Mouse (Mus musculus): Measurements from ENCODE around the gene Vav2.

GRCm38 (mm10) chr2:27462901-27463300 is 36.1 kb upstream of the Vav2 start:
- TF ChIP-seq CTCF (IDR thresholded peaks at IDR 0.05; ENCODE audit: control insufficient read depth, insufficient read depth, insufficient read length), result no peak
- no peak for TF ChIP-seq USF1 (IDR thresholded peaks at IDR 0.05; ENCODE audit: low read depth)
- no peak for TF ChIP-seq MAX (IDR thresholded peaks at IDR 0.05)
